Mouse (Mus musculus): ENCODE results near the gene Immp2l.

Gene Immp2l

GRCm38 (mm10) chr12:41047085-41047766 is 23.3 kb downstream of the Immp2l start:
- in situ Hi-C loops (cut with MboI, MseI): no loop called here

- in situ Hi-C loops (cut with MboI, MseI): no loop called here
These were observed 27.1 kb downstream of the Immp2l start for GRCm38 (mm10) chr12:41050945-41051344.

GRCm38 (mm10) chr12:41052897-41053296 is 29.0 kb downstream of the Immp2l start:
- in situ Hi-C loops (cut with MboI, MseI): no loop called here

- in situ Hi-C loops (cut with MboI, MseI): no loop called here
These were observed 30.3 kb downstream of the Immp2l start for GRCm38 (mm10) chr12:41054006-41054791.

GRCm38 (mm10) chr12:41055941-41056340 is 32.1 kb downstream of the Immp2l start:
- in situ Hi-C loops (cut with MboI, MseI): no loop called here

- in situ Hi-C loops (cut with MboI, MseI): no loop called here
These were observed 39.4 kb downstream of the Immp2l start for GRCm38 (mm10) chr12:41063281-41063680.

- in situ Hi-C loops (cut with MboI, MseI): no loop called here
These were observed 58.0 kb downstream of the Immp2l start for GRCm38 (mm10) chr12:41081843-41082242.

- in situ Hi-C loops (cut with MboI, MseI): no loop called here
These were observed 60.6 kb downstream of the Immp2l start for GRCm38 (mm10) chr12:41084370-41085089.

GRCm38 (mm10) chr12:41089931-41090366 is 66.1 kb downstream of the Immp2l start:
- in situ Hi-C loops (cut with MboI, MseI): no loop called here

- in situ Hi-C loops (cut with MboI, MseI): no loop called here
These were observed 66.9 kb downstream of the Immp2l start for GRCm38 (mm10) chr12:41090771-41091170.

- in situ Hi-C loops (cut with MboI, MseI): no loop called here
These were observed 67.4 kb downstream of the Immp2l start for GRCm38 (mm10) chr12:41091316-41091715.

- in situ Hi-C loops (cut with MboI, MseI): loop anchor here (5.0 kb wide), 1 partner anchor 254 kb away; no protein-coding TSS in a partner anchor
These were observed 72.2 kb downstream of the Immp2l start for GRCm38 (mm10) chr12:41096045-41096444.

- in situ Hi-C loops (cut with MboI, MseI): loop anchor here (5.0 kb wide), 1 partner anchor 255 kb away; no protein-coding TSS in a partner anchor
These were observed 73.5 kb downstream of the Immp2l start for GRCm38 (mm10) chr12:41097406-41097805.

GRCm38 (mm10) chr12:41109011-41109410 is 85.1 kb downstream of the Immp2l start:
- in situ Hi-C loops (cut with MboI, MseI): no loop called here

GRCm38 (mm10) chr12:41111456-41111855 is 87.6 kb downstream of the Immp2l start:
- in situ Hi-C loops (cut with MboI, MseI): no loop called here

GRCm38 (mm10) chr12:41112137-41112536 is 88.2 kb downstream of the Immp2l start:
- in situ Hi-C loops (cut with MboI, MseI): no loop called here

GRCm38 (mm10) chr12:41118358-41118757 is 94.5 kb downstream of the Immp2l start:
- in situ Hi-C loops (cut with MboI, MseI): no loop called here

GRCm38 (mm10) chr12:41119657-41120056 is 95.8 kb downstream of the Immp2l start:
- in situ Hi-C loops (cut with MboI, MseI): no loop called here

- in situ Hi-C loops (cut with MboI, MseI): no loop called here
These were observed 99.3 kb downstream of the Immp2l start for GRCm38 (mm10) chr12:41123207-41123606.

- in situ Hi-C loops (cut with MboI, MseI): no loop called here
These were observed 111.0 kb downstream of the Immp2l start for GRCm38 (mm10) chr12:41134885-41135284.

- in situ Hi-C loops (cut with MboI, MseI): no loop called here
These were observed 135.7 kb downstream of the Immp2l start for GRCm38 (mm10) chr12:41159543-41159942.

- in situ Hi-C loops (cut with MboI, MseI): no loop called here
These were observed 143.9 kb downstream of the Immp2l start for GRCm38 (mm10) chr12:41167802-41168201.

Measured in regulatory T cell (primary cell).